8 mouse cellular contexts compared by ENCODE assay signal in the genomic region with DNA sequence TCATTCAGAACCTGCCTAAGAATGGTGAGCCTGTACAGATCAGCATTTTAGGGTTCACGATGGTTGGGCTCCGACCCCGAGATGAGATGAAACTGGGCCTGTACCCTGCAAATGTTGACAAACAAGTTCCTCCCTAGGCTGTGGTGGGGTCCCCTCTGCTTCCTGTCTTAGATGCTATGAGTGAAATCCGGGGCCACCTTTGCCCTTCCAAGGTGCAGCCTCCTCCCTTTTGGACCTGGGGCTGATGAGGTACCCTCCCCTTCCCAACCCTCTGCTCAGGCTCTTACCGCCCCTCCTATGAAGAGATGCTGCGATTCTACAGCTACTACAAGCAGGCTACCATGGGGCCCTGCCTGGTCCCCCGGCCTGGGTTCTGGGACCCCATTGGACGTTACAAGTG. TPM values are rescaled to one million over a fixed set of nuclear protein-coding genes. Genes with fewer than 3 reads are reported as not detected.
DNase-seq lines count a peak whose midpoint lies in the region; ATAC-seq and TF ChIP-seq lines count a peak whose summit lies in the region.

No protein-coding gene starts in this region.

- 51% methylated on average over 8 of the region's 8 CpGs for whole genome bisulfite sequencing in heart, embryonic 14.5 days
- WGBS in hindbrain, embryonic 16.5 days: 63% methylated on average over 8 of the region's 8 CpGs
- 45% methylated on average over 8 of the region's 8 CpGs for WGBS in liver, postnatal 0 days (ENCODE audit: insufficient replicate concordance)

- intact Hi-C loops in left cerebral cortex, postnatal 4 days (cut with DNase I): no loop called here

- H3K9ac ChIP-seq in heart, embryonic 14.5 days (ENCODE audit: low read length): peak overlapping the region; percentile 67
- no peak overlapping the region for H3K9ac ChIP-seq in hindbrain, embryonic 16.5 days (ENCODE audit: low read depth, low read length)
- H3K9ac ChIP-seq in liver, postnatal 0 days (replicated peaks): peak overlapping the region; percentile 66

- peaks cover 25 to 32% of the 10 kb centered on the region in 2 experiments for H3K4me1 ChIP-seq in heart, embryonic 14.5 days (ENCODE audit: control insufficient read depth in 2 of 2, insufficient read depth in 2 of 2, low read length in 2 of 2)
- peaks cover 7% of the 10 kb centered on the region for H3K4me1 ChIP-seq in brown adipose tissue, adult 24 weeks (ENCODE audit: control insufficient read depth, insufficient read depth, insufficient read length, low read length)
- peaks cover 16% of the 10 kb centered on the region for H3K4me1 ChIP-seq in hindbrain, embryonic 16.5 days (ENCODE audit: control insufficient read depth, insufficient read depth, low read depth, low read length)
- H3K4me1 ChIP-seq in liver, postnatal 0 days (ENCODE audit: insufficient read depth): peaks cover 54% of the 10 kb centered on the region

- no peak for TF ChIP-seq EP300 in liver, postnatal 0 days (IDR thresholded peaks at IDR 0.05; ENCODE audit: low read depth)

- H3K9me3 ChIP-seq in heart, embryonic 14.5 days (ENCODE audit: control insufficient read depth, low read length): no peaks in the 10 kb centered on the region
- H3K9me3 ChIP-seq in hindbrain, embryonic 16.5 days (ENCODE audit: control insufficient read depth, low read length): no peaks in the 10 kb centered on the region
- H3K9me3 ChIP-seq in liver, postnatal 0 days (ENCODE audit: low read length): no peaks in the 10 kb centered on the region

- no peak for ATAC-seq in heart, embryonic 14.5 days (ENCODE audit: insufficient number of reproducible peaks, insufficient read depth, low FRiP score, low read depth)
- no peak for ATAC-seq in hindbrain, embryonic 16.5 days
- ATAC-seq in liver, postnatal 0 days: no peak

- no peak overlapping the region for H3K27ac ChIP-seq in heart, embryonic 14.5 days (replicated peaks in 1 of 2; ENCODE audit: control insufficient read depth in 1 of 2, insufficient read depth in 1 of 2, low read depth in 2 of 2, low read length in 2 of 2)
- no peak overlapping the region; the same call in 1 of the 2 replicates for H3K27ac ChIP-seq in brown adipose tissue, adult 24 weeks (replicated peaks; ENCODE audit: low read depth, low read length)
- H3K27ac ChIP-seq in hindbrain, embryonic 16.5 days (ENCODE audit: low read depth, low read length): no peak overlapping the region
- H3K27ac ChIP-seq in liver, postnatal 0 days (ENCODE audit: low read depth): peak overlapping the region; percentile 66

- no peak for TF ChIP-seq CTCF in liver, postnatal 0 days (IDR thresholded peaks at IDR 0.05; ENCODE audit: low read depth)

- no peak for DNase-seq in heart, adult 18-20 months
- peak; percentile 29 for DNase-seq in liver, postnatal 0 days
- no peak for DNase-seq in layer of hippocampus, postnatal 36 days
- no peak for DNase-seq in urinary bladder, postnatal 4 days (ENCODE audit: low spot score in 2 of 2)
- DNase-seq in left cerebral cortex, postnatal 4 days: no peak

- peak overlapping the region; percentile 94 for H3K4me2 ChIP-seq in heart, embryonic 14.5 days (ENCODE audit: low read length)
- H3K4me2 ChIP-seq in hindbrain, embryonic 16.5 days (ENCODE audit: low read length): peak overlapping the region; percentile 76
- peak overlapping the region; percentile 80 for H3K4me2 ChIP-seq in liver, postnatal 0 days (ENCODE audit: low read depth, low read length)

- no peaks in the 10 kb centered on the region for H3K27me3 ChIP-seq in heart, embryonic 14.5 days (ENCODE audit: control insufficient read depth, insufficient read depth, low read length)
- H3K27me3 ChIP-seq in hindbrain, embryonic 16.5 days (replicated peaks; ENCODE audit: control insufficient read depth, insufficient read depth, low read length): peaks cover 9% of the 10 kb centered on the region; the same call in 1 of the 2 replicates
- H3K27me3 ChIP-seq in liver, postnatal 0 days (ENCODE audit: insufficient read depth, low read length): peaks cover 20% of the 10 kb centered on the region

- peaks cover 5% of the 10 kb centered on the region; the same call in 1 of the 2 replicates for H3K36me3 ChIP-seq in heart, embryonic 14.5 days (ENCODE audit: control insufficient read depth, insufficient read depth, low read length)
- H3K36me3 ChIP-seq in hindbrain, embryonic 16.5 days (ENCODE audit: control insufficient read depth, insufficient read depth, low read length): no peaks in the 10 kb centered on the region
- H3K36me3 ChIP-seq in liver, postnatal 0 days (replicated peaks; ENCODE audit: insufficient read depth, low read length): 0 out of 2 replicates have a peak, but pooled peaks cover 13% of the 10 kb centered on the region

- peak overlapping the region in 1 of 2 experiments; percentile 70; a peak in 2 of 4 replicates for H3K4me3 ChIP-seq in heart, embryonic 14.5 days (ENCODE audit: control insufficient read depth in 1 of 2, insufficient read depth in 1 of 2, low read depth in 1 of 2, low read length in 2 of 2)
- H3K4me3 ChIP-seq in brown adipose tissue, adult 24 weeks (ENCODE audit: insufficient read depth, low read depth, low read length): peak overlapping the region; percentile 66
- peak overlapping the region; percentile 49; the same call in 1 of the 2 replicates for H3K4me3 ChIP-seq in hindbrain, embryonic 16.5 days (ENCODE audit: low read length)
- peak overlapping the region; percentile 65 for H3K4me3 ChIP-seq in liver, postnatal 0 days (ENCODE audit: low read depth, low read length)

RNA-seq across cellular contexts. Expression of gene Acbd4, which starts 2.1 kb away (rescaled TPM):
- 13.3 TPM in 2 replicates for polyA plus RNA-seq in heart, embryonic 14.5 days (2014; fragmentation: Nextera tagmentation; extraction: Ambion mirVana)
- total RNA-seq in heart, adult 18-20 months (2021): 10 to 100 TPM; 28.6 to 41.4 TPM
- polyA plus RNA-seq in brown adipose tissue, adult 24 weeks (2012; ENCODE audit: insufficient read depth, insufficient read length, missing spikeins): 95.3 and 183 TPM in 2 replicates
- polyA plus RNA-seq in hindbrain, embryonic 16.5 days (2015; fragmentation: Nextera tagmentation; extraction: Ambion mirVana): 14.2 and 16.4 TPM in 2 replicates
- 56.5 and 57.0 TPM in 2 replicates for polyA plus RNA-seq in liver, postnatal 0 days (2015; fragmentation: Nextera tagmentation; extraction: Ambion mirVana)
- 10 to 100 TPM; 76.4 to 86.1 TPM for total RNA-seq in layer of hippocampus, postnatal 36 days (2021)
- total RNA-seq in left cerebral cortex, postnatal 4 days (2021): 10 to 100 TPM; 31.7 to 41.3 TPM

RNA-seq across cellular contexts. Expression of gene Plcd3, which starts 2.2 kb away (rescaled TPM):
- polyA plus RNA-seq in heart, embryonic 14.5 days (2014; fragmentation: Nextera tagmentation; extraction: Ambion mirVana): 6.9 and 7.4 TPM in 2 replicates
- 10 to 100 TPM; 11.0 to 14.5 TPM for total RNA-seq in heart, adult 18-20 months (2021)
- polyA plus RNA-seq in brown adipose tissue, adult 24 weeks (2012; ENCODE audit: insufficient read depth, insufficient read length, missing spikeins): 6.1 and 6.2 TPM in 2 replicates
- 4.7 and 4.9 TPM in 2 replicates for polyA plus RNA-seq in hindbrain, embryonic 16.5 days (2015; fragmentation: Nextera tagmentation; extraction: Ambion mirVana)
- polyA plus RNA-seq in liver, postnatal 0 days (2015; fragmentation: Nextera tagmentation; extraction: Ambion mirVana): 0.82 and 0.85 TPM in 2 replicates
- 1 to 10 TPM; 9.5 TPM for total RNA-seq in layer of hippocampus, postnatal 36 days (2021)
- total RNA-seq in left cerebral cortex, postnatal 4 days (2021): 10 to 100 TPM; 11.1 to 13.8 TPM

RNA-seq across cellular contexts. Expression of gene Hexim1, which starts 12.4 kb away (rescaled TPM):
- polyA plus RNA-seq in heart, embryonic 14.5 days (2014; fragmentation: Nextera tagmentation; extraction: Ambion mirVana): 3.4 and 3.7 TPM in 2 replicates
- total RNA-seq in heart, adult 18-20 months (2021): 10 to 100 TPM; 20.0 to 21.5 TPM
- polyA plus RNA-seq in brown adipose tissue, adult 24 weeks (2012; ENCODE audit: insufficient read depth, insufficient read length, missing spikeins): 36.0 and 40.8 TPM in 2 replicates
- polyA plus RNA-seq in hindbrain, embryonic 16.5 days (2015; fragmentation: Nextera tagmentation; extraction: Ambion mirVana): 4.1 and 4.7 TPM in 2 replicates
- 2.6 and 2.7 TPM in 2 replicates for polyA plus RNA-seq in liver, postnatal 0 days (2015; fragmentation: Nextera tagmentation; extraction: Ambion mirVana)
- total RNA-seq in layer of hippocampus, postnatal 36 days (2021): 10 to 100 TPM; 52.7 to 56.1 TPM
- total RNA-seq in left cerebral cortex, postnatal 4 days (2021): 10 to 100 TPM; 22.9 to 23.2 TPM

RNA-seq across cellular contexts. Expression of gene Hexim2, which starts 28.6 kb away (rescaled TPM):
- 4.1 and 4.6 TPM in 2 replicates for polyA plus RNA-seq in heart, embryonic 14.5 days (2014; fragmentation: Nextera tagmentation; extraction: Ambion mirVana)
- total RNA-seq in heart, adult 18-20 months (2021): 1 to 10 TPM; 1.6 to 1.7 TPM
- polyA plus RNA-seq in brown adipose tissue, adult 24 weeks (2012; ENCODE audit: insufficient read depth, insufficient read length, missing spikeins): 3.2 and 4.2 TPM in 2 replicates
- 27.7 and 30.2 TPM in 2 replicates for polyA plus RNA-seq in hindbrain, embryonic 16.5 days (2015; fragmentation: Nextera tagmentation; extraction: Ambion mirVana)
- 3.4 and 3.7 TPM in 2 replicates for polyA plus RNA-seq in liver, postnatal 0 days (2015; fragmentation: Nextera tagmentation; extraction: Ambion mirVana)
- total RNA-seq in layer of hippocampus, postnatal 36 days (2021): 10 to 100 TPM; 14.8 to 14.9 TPM
- total RNA-seq in left cerebral cortex, postnatal 4 days (2021): 10 to 100 TPM; 19.0 to 24.2 TPM
